Mouse (Mus musculus) CH12.LX (cell line): ENCODE data around the gene Ssh2. TPM values are rescaled to one million over a fixed set of nuclear protein-coding genes. Genes with fewer than 3 reads are reported as not detected.

Experiments used
- polyA plus RNA-seq: library from polyadenylated mRNA; unstranded; fragments of >175 nt; gene quantifications from 2 replicates; pipeline ENCODE4 v1.2.1, GENCODE M21; 2012; ENCODE audit warnings: low read depth; ENCODE audit not compliant: insufficient read length
- total RNA-seq, 2 experiments: library from RNA; depleted of rRNA; stranded (reverse); fragments of 300-350 nt in 1 of 2; fragments of >200 nt in 1 of 2; gene quantifications; 2 replicates each; pipeline ENCODE4 v1.2.3; 2012 to 2014

Gene Ssh2
- total and polyA plus RNA-seq, 3 experiments, result 5.9 to 14.6 (median 6.3) TPM

Other genes with a start within 250 kb of the Ssh2 start
- not detected in 2 replicates for gene Slc6a4, start 217.7 kb upstream of the Ssh2 start, total RNA-seq (2012; rRNA removed)
- not detected in 2 replicates for gene Slc6a4, start 217.7 kb upstream of the Ssh2 start, total RNA-seq (2014; rRNA removed)
- gene Slc6a4, start 217.7 kb upstream of the Ssh2 start, polyA plus RNA-seq, result not detected in 2 replicates
- gene Nsrp1, start 137.9 kb upstream of the Ssh2 start, total RNA-seq (2012; rRNA removed), result 17.6 and 21.9 TPM in 2 replicates
- 8.8 and 9.3 TPM in 2 replicates for gene Nsrp1, start 137.9 kb upstream of the Ssh2 start, total RNA-seq (2014; rRNA removed)
- gene Nsrp1, start 137.9 kb upstream of the Ssh2 start, polyA plus RNA-seq, result 45.7 and 58.4 TPM in 2 replicates
- gene Efcab5, start 27.3 kb upstream of the Ssh2 start, total RNA-seq (2012; rRNA removed), result 0.29 and 0.38 TPM in 2 replicates
- gene Efcab5, start 27.3 kb upstream of the Ssh2 start, total RNA-seq (2014; rRNA removed), result 0.24 and 0.27 TPM in 2 replicates
- 0.43 and 0.97 TPM in 2 replicates for gene Efcab5, start 27.3 kb upstream of the Ssh2 start, polyA plus RNA-seq
- gene Coro6, start 246.1 kb downstream of the Ssh2 start, total RNA-seq (2012; rRNA removed), result 0.25 TPM in 1 of 2 replicates, not detected in the other
- not detected in 2 replicates for gene Coro6, start 246.1 kb downstream of the Ssh2 start, total RNA-seq (2014; rRNA removed)
- 0.37 and 0.39 TPM in 2 replicates for gene Coro6, start 246.1 kb downstream of the Ssh2 start, polyA plus RNA-seq